Mouse (Mus musculus) adrenal gland, adult (tissue): ENCODE data around the gene Olfr1200.

ENCODE experiments used
- DNase-seq, 2 experiments: peaks; one replicate each; pipeline ENCODE4 v3.0.0; 2022 to 2023; ENCODE audit warnings: low spot score in 1 of 2; ENCODE audit not compliant: inconsistent age in 2 of 2

Olfr1200 gene

DNA sequence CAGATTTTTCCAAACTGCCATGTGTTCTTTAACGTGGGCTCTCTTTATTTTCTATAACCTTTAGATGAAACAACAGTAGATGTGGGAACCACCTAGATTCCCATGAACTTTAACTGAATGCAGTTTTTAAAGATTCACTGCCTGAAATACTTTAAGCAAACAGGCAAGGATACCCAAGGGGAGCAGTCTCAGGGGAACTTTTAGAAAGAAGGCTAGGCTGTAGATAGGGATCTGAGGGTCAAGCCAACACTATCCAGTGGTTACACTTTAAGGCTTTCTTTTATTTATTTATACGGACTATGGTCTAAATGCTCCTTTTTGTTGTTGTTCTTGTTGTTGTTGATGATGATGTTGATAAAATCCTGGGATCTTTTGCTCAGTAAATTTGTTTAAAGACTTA is at the start of gene Olfr1200:
TSS of gene Olfr1200 (minus strand) at position 101 of the 400 bp plus-strand sequence.
- DNase-seq = no peak

DNA sequence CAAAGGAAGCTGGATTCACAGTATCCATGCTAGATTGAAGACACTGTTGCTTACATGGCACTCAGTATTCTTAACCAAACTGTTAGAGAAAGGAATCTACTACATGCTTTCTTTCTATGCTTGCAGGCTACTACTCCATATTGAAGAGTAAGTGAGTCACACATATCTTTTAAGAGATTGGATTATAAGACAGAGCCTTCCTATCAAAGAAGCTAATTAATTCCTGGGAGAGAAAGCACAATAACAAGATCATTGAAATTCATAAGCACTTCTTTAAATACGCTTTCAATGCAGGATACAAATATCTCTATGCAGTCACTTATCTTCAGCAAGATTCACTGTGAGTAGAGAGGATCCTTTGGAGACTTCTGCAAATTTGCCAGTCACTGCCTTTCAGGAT is 43.9 kb upstream of the Olfr1200 start, which contains the start of gene Olfr1202:
TSS of gene Olfr1202 (plus strand) at position 301 of the 400 bp plus-strand sequence.
- no peak for DNase-seq

DNA sequence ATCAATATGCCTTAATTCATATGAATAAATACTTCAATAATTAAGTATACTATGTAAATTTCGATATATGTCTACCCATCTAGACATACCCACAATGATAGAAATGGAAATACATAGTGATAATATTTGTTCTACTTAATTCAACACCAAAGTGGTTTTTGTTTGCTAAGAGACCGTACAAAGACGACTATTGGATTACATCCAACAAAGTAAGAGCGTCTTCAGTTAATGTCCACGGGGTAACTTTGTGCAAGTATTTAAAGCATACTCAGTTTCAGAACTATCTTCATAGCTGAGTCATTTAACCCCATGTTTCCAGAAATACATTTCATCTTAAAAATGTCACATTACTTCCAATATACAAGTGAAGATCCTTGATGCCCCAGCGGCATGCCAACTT is 22.4 kb upstream of the Olfr1200 start, which contains the start of gene Olfr1201:
TSS of gene Olfr1201 (plus strand) at position 301 of the 400 bp plus-strand sequence.
- DNase-seq = no peak

DNA sequence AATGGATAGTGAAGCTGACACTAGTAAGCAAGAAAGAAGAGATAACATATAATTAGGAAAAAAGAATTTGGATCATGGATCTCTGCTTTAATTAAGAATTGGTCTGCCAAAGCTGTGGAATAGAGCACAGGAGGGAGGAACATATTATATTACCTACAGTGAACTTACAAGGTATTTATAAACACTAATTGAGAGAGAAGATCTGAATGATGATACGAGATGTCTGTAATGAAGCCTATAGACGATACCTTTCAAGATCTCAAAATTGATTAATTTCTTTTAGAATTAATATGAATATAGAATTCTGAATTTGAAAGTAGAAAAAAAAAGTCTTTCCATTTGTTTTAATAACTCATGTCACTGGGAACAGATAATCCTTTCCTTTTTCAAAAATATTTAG is 9.9 kb downstream of the Olfr1200 start, which contains the start of gene Olfr1199:
TSS of gene Olfr1199 (minus strand) at position 101 of the 400 bp plus-strand sequence.
- DNase-seq = no peak

DNA sequence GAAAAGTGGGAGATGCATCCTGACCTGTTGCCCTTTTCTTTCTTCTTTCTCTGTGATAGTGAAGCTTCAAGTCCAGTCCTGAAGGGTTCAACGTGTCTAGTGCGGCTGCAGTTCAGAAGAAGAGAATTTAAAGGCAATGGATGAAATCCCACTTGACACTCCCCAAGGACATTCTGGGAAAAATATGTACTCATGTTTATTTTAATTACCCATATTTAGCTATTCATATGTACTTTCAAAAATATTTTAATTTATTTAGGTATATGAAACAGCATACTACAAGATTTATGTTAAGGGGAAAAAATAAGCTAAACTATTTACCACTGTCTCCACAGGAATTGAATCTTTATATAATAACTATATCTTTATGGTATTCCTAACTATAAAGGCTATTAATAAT is 19.0 kb downstream of the Olfr1200 start, which contains the start of gene Olfr1198:
TSS of gene Olfr1198 (minus strand) at position 101 of the 400 bp plus-strand sequence.
- DNase-seq = no peak

DNA sequence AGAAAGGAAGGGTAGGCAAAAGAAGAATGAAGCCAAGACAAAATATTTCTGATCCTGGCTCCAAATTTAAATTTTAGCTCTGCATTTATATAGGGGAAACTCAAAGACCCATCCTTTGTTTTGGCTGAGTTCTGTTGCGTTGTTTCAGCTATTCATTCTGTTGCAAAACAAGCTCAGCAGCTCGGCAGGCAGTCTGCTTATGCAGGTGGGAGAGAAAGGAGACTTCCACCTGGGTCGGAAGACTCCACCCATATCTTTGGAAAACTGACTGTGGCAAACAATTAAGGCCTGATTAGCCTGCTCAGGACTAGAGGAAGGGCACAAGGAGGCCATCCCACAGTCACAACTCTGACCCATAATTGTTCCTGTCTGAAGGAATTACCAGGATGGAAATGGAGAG is 26.9 kb downstream of the Olfr1200 start:
- no peak for DNase-seq

DNA sequence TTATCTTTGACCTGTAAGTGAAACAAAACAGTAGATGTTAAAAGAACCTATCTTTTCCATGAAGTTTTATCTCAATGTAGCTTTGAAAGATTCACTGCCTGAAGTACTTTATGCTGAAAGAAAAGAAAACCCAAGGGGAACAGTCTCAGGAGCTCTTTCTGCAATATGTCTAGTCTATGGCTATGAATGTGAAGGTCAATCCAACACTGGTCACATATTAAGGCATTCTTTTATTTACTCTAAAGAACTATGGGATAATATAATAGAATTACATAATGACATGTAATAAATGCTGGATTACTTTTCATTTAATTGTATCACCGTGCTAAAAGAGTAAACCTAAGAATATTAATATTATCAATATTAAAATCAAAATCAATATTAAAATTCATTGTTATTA is 38.0 kb downstream of the Olfr1200 start, which contains the start of gene Olfr1197:
TSS of gene Olfr1197 (minus strand) at position 101 of the 400 bp plus-strand sequence.
- no peak for DNase-seq
